ENCODE assay signal across 23 mouse cellular contexts in the genomic region with DNA sequence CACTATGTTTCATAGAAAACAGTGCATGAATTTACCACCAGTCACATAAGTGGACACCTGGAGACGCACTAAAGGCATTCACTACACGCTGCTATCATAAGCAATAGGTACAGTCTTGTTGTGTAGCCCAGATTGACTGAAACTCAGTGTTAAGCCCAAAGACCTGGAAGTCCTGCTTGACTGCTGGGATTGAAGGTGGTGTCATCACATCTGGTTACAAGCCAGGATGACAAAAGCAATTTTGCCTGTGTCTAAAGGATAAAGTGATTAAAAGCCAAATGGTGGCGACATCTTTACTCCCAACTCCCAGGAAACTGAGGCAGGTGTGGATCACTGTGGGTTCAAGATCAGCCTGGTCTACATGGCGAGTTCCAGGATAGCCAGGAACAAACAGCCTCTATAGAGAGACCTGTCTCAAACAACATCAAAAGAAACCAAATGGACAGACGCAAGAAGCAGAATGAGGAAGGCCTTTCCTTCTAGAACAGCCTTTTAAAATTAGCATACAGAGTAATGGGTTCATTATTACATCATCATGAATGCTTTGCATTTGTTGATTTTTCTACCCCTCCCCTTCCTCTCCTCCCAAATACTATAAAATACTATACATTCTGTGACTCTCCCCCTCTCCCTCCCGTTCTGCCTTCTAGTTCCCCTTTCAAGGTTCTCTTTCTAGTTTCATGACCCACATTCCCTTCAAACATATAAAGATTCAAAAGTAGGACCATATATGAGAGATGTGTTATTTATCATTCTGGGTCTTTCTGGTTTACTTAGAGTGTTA.
DNase-seq lines count a peak whose midpoint lies in the region; ATAC-seq lines count a peak whose summit lies in the region.
"Had no signal": no experiment of that assay in that cellular context is flagged by ENCODE, and none has a peak within 500 bp of the region (broad histone marks: within the 10 kb centered on the region; RNA-seq: fewer than 3 reads in every experiment).

No protein-coding gene starts in this region.

- no peak overlapping the region for H3K27ac ChIP-seq in forebrain, embryonic 11.5 days (ENCODE audit: low read depth, low read length)
- H3K27ac ChIP-seq: embryonic facial prominence, embryonic 15.5 days; forebrain, embryonic 12.5 days; heart, adult 2 months; heart, embryonic 15.5 days; hindbrain, embryonic 10.5 days; hindbrain, embryonic 14.5 days; intestine, embryonic 15.5 days had no signal

- peak; percentile 77 for ATAC-seq in megakaryocyte progenitor cell, adult 5-6 weeks (replicated peaks; ENCODE audit: poor library complexity)
- ATAC-seq in forebrain, embryonic 11.5 days (replicated peaks; ENCODE audit: low FRiP score) = no peak
- ATAC-seq: forebrain, embryonic 16.5 days; intestine, embryonic 15.5 days had no signal

- no peak overlapping the region for H3K9ac ChIP-seq in forebrain, embryonic 11.5 days (ENCODE audit: low read length)
- H3K9ac ChIP-seq: embryonic facial prominence, embryonic 15.5 days; forebrain, embryonic 12.5 days; heart, embryonic 15.5 days; hindbrain, embryonic 14.5 days; intestine, embryonic 15.5 days had no signal

- no peaks in the 10 kb centered on the region for H3K9me3 ChIP-seq in forebrain, embryonic 11.5 days (ENCODE audit: control insufficient read depth, low read length)
- H3K9me3 ChIP-seq: embryonic facial prominence, embryonic 15.5 days; forebrain, embryonic 12.5 days; heart, embryonic 15.5 days; hindbrain, embryonic 10.5 days; intestine, embryonic 15.5 days had no signal

- H3K36me3 ChIP-seq in forebrain, embryonic 11.5 days (ENCODE audit: control insufficient read depth, insufficient read depth, low read length) = no peaks in the 10 kb centered on the region
- H3K36me3 ChIP-seq: embryonic facial prominence, embryonic 15.5 days; forebrain, embryonic 12.5 days; heart, embryonic 15.5 days; hindbrain, embryonic 10.5 days; intestine, embryonic 15.5 days had no signal

- H3K27me3 ChIP-seq in forebrain, embryonic 11.5 days (ENCODE audit: control insufficient read depth, insufficient read depth, low read length) = no peaks in the 10 kb centered on the region
- H3K27me3 ChIP-seq: embryonic facial prominence, embryonic 15.5 days; forebrain, embryonic 12.5 days; heart, embryonic 15.5 days; intestine, embryonic 15.5 days had no signal

- WGBS in forebrain, embryonic 11.5 days = 86% methylated on average over 6 of the region's 6 CpGs

- no peak overlapping the region for H3K4me3 ChIP-seq in forebrain, embryonic 11.5 days (ENCODE audit: low read depth, low read length)
- H3K4me3 ChIP-seq: embryonic facial prominence, embryonic 15.5 days; erythroblast, embryonic 14.5 days; forebrain, embryonic 12.5 days; heart, adult 2 months; heart, embryonic 15.5 days; hindbrain, embryonic 10.5 days; intestine, embryonic 15.5 days had no signal

- no peaks in the 10 kb centered on the region for H3K4me1 ChIP-seq in forebrain, embryonic 11.5 days (replicated peaks; ENCODE audit: control insufficient read depth, insufficient read depth, low read length)
- H3K4me1 ChIP-seq: embryonic facial prominence, embryonic 15.5 days; forebrain, embryonic 12.5 days; hindbrain, embryonic 10.5 days; intestine, embryonic 15.5 days had no signal

- H3K4me2 ChIP-seq in forebrain, embryonic 11.5 days (ENCODE audit: low read depth, low read length, severe bottlenecking) = no peak overlapping the region
- H3K4me2 ChIP-seq: embryonic facial prominence, embryonic 15.5 days; forebrain, embryonic 12.5 days; heart, embryonic 11.5 days; heart, embryonic 15.5 days; hindbrain, embryonic 14.5 days; intestine, embryonic 15.5 days had no signal

- DNase-seq in spleen, postnatal 36 days (ENCODE audit: low spot score in 2 of 2) = peak; percentile 14 to 42
- no peak for DNase-seq in spleen, postnatal 10 days (ENCODE audit: low spot score in 2 of 2)
- peak; percentile 58 for DNase-seq in gonadal fat pad, adult 2 months (ENCODE audit: low read depth)
- DNase-seq in gastrocnemius, postnatal 10 days = no peak
- no peak for DNase-seq in lung, postnatal 36 days
- no peak for DNase-seq in forebrain, embryonic 11.5 days (ENCODE audit: low spot score)
- DNase-seq: adrenal gland, postnatal 10 days; cerebellum, adult 18-20 months; cerebellum, adult 9-11 months; cerebellum, postnatal 36 days; gastrocnemius, postnatal 25 days; heart, adult 2 months; heart, postnatal 14 days had no signal

Comparison
In these comparisons a context has a peak if more than half of its experiments do, and no peak if none do; other contexts are left out.
1. DNase-seq: peak in spleen, postnatal 36 days (2 of 2) and gonadal fat pad, adult 2 months (single experiment); none in spleen, postnatal 10 days (0 of 2), gastrocnemius, postnatal 10 days (single experiment), lung, postnatal 36 days (single experiment) and forebrain, embryonic 11.5 days (single experiment).